Mouse (Mus musculus): ENCODE measurements around the gene Polg. TPM values are rescaled to one million over a fixed set of nuclear protein-coding genes. Genes with fewer than 3 reads are reported as not detected.

Polg gene
- polyA plus RNA-seq, 1 experiment, result 30.9 TPM

DNA sequence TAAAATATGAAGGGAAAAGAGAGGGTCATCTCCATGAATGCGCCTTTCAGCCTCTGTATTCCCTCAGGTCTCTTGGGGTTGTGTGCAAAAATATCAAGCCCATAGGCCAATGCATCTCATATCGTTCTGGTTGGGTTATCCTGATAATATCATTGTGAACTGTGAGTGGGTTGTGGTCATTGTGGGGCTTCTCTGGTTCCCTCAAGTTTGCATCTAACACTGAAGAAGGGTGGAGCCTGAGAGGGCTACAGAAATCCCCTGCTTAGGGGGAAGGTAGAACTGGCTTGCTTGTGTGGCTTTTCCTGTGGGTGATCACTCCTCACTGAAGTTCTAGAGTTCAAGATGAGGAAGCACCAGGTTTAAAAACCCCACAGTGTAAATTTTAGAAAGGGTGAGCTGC, 47.3 kb upstream of the Polg start:
- no peak overlapping the region for H3K4me3 ChIP-seq
- H3K4me2 ChIP-seq (ENCODE audit: low read depth), result no peak overlapping the region
- no peaks in the 10 kb centered on the region for H3K36me3 ChIP-seq (ENCODE audit: control insufficient read depth, insufficient read depth)
- no peaks in the 10 kb centered on the region for H3K79me2 ChIP-seq (ENCODE audit: control insufficient read depth, insufficient read depth)
- peaks cover 71% of the 10 kb centered on the region for H3K27me3 ChIP-seq (ENCODE audit: control insufficient read depth, insufficient read depth, insufficient read length)
- no peak overlapping the region for H3ac ChIP-seq (ENCODE audit: control insufficient read depth, insufficient read length)
- TF ChIP-seq MAX (IDR thresholded peaks at IDR 0.05; ENCODE audit: low read depth) (no peak), TCF12 (IDR thresholded peaks at IDR 0.05; ENCODE audit: insufficient read depth, poor library complexity, severe bottlenecking) (no peak), POLR2AphosphoS2 (IDR thresholded peaks at IDR 0.05; ENCODE audit: insufficient read length, low read depth) (no peak), MYOG (IDR thresholded peaks at IDR 0.05; ENCODE audit: control insufficient read depth in 1 of 3, insufficient read depth in 1 of 3, insufficient read length in 2 of 3, low read depth in 2 of 3) (no peak), E2F4 (IDR thresholded peaks at IDR 0.05; ENCODE audit: insufficient read depth) (no peak), MYOD1 (IDR thresholded peaks at IDR 0.05; ENCODE audit: control insufficient read depth in 1 of 3, insufficient read length in 2 of 3, low read depth in 2 of 3) (no peak), SRF (IDR thresholded peaks at IDR 0.05; ENCODE audit: control insufficient read depth, insufficient read length, low read depth) (no peak), USF1 (IDR thresholded peaks at IDR 0.05; ENCODE audit: low read depth) (no peak), REST (IDR thresholded peaks at IDR 0.05; ENCODE audit: insufficient read depth, insufficient read length) (no peak)

DNA sequence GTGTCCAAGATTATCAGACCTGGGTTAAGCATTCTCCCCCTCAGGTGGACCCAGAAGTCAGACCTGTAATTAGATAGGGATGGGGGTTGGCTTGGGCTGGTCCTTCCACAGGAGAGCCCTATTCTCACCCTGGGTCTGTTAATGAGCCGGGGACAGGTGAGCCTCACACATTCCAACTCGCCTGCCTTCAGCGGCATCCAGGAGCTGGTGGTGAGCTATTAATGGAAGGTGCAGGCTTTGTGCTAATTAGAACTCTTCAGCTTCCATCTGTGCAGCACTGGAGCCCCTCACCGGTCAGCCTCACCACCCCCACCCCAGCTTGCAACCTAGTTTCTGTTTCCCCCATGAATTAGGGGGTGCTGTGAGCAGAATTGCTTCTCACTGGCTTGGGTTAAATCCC, 46.3 kb upstream of the Polg start:
- H3K27me3 ChIP-seq (ENCODE audit: control insufficient read depth, insufficient read depth, insufficient read length), result peaks cover 76% of the 10 kb centered on the region
- TF ChIP-seq MYOG (IDR thresholded peaks at IDR 0.05; ENCODE audit: control insufficient read depth in 1 of 3, insufficient read depth in 1 of 3, insufficient read length in 2 of 3, low read depth in 2 of 3), result no peak
- H3K4me2 ChIP-seq (ENCODE audit: low read depth), result no peak overlapping the region
- no peaks in the 10 kb centered on the region for H3K36me3 ChIP-seq (ENCODE audit: control insufficient read depth, insufficient read depth)
- no peak overlapping the region for H3ac ChIP-seq (ENCODE audit: control insufficient read depth, insufficient read length)
- H3K4me3 ChIP-seq, result no peak overlapping the region
- H3K79me2 ChIP-seq (ENCODE audit: control insufficient read depth, insufficient read depth), result no peaks in the 10 kb centered on the region

DNA sequence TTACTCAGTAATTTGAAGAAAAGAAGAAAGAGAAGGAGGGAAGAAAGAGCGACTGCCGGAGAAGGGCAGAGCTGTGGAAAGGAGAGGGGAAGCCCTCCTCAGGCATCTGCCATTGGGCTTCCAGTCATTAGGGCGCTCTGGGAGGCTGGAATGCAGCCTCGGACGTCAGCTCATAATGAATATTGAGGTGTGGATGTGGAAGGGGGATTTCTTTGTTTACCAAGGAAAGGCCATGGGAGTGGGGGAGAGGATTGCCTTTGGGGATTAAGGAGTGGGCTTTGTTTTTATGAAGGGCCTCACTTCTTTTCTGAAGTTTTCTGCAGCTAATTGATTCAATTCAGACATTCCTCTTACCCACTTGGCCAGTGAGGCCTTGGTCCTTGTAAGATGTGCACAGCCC, 45.5 kb upstream of the Polg start:
- H3K4me3 ChIP-seq, result no peak overlapping the region
- no peak for TF ChIP-seq TCF12 (IDR thresholded peaks at IDR 0.05; ENCODE audit: insufficient read depth, poor library complexity, severe bottlenecking)
- TF ChIP-seq TCF3 (IDR thresholded peaks at IDR 0.05; ENCODE audit: insufficient read length, low read depth), result no peak
- no peak for TF ChIP-seq USF1 (IDR thresholded peaks at IDR 0.05; ENCODE audit: low read depth)
- no peaks in the 10 kb centered on the region for H3K79me2 ChIP-seq (ENCODE audit: control insufficient read depth, insufficient read depth)
- no peaks in the 10 kb centered on the region for H3K36me3 ChIP-seq (ENCODE audit: control insufficient read depth, insufficient read depth)
- H3K27me3 ChIP-seq (ENCODE audit: control insufficient read depth, insufficient read depth, insufficient read length), result peaks cover 85% of the 10 kb centered on the region
- H3K4me2 ChIP-seq (ENCODE audit: low read depth), result no peak overlapping the region
- H3ac ChIP-seq (ENCODE audit: control insufficient read depth, insufficient read length), result no peak overlapping the region

DNA sequence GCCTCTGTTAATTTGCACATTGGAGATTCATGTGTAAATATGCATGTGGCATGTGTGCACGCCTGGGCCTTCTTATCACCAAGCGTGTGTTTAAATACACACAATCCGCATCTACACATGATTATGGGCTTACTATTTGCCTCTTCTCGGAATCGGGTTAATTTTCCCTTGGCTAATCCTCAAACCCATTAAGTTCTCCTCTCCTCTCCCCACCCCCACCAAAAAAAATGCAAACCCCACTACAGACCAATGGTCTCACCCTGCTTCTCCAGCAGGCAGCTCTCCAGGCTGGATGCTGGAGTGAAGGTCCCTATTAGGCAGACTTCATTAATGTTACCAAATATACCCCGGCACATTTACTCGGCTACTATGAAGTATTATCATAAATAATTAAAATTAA, 45.0 kb upstream of the Polg start:
- Histone ChIP-seq H3K4me2 (ENCODE audit: low read depth) (no peak overlapping the region), H3K27me3 (ENCODE audit: control insufficient read depth, insufficient read depth, insufficient read length) (peaks cover 85% of the 10 kb centered on the region), H3ac (ENCODE audit: control insufficient read depth, insufficient read length) (no peak overlapping the region), H3K79me2 (ENCODE audit: control insufficient read depth, insufficient read depth) (no peaks in the 10 kb centered on the region), H3K4me3 (no peak overlapping the region), H3K36me3 (ENCODE audit: control insufficient read depth, insufficient read depth) (no peaks in the 10 kb centered on the region)
- TF ChIP-seq USF1 (IDR thresholded peaks at IDR 0.05; ENCODE audit: low read depth), result no peak
- no peak for TF ChIP-seq E2F4 (IDR thresholded peaks at IDR 0.05; ENCODE audit: insufficient read depth)
- TF ChIP-seq REST (IDR thresholded peaks at IDR 0.05; ENCODE audit: insufficient read depth, insufficient read length), result no peak
- no peak for TF ChIP-seq MYOG (IDR thresholded peaks at IDR 0.05; ENCODE audit: control insufficient read depth in 1 of 3, insufficient read depth in 1 of 3, insufficient read length in 2 of 3, low read depth in 2 of 3)
- TF ChIP-seq SRF (IDR thresholded peaks at IDR 0.05; ENCODE audit: control insufficient read depth, insufficient read length, low read depth), result no peak

DNA sequence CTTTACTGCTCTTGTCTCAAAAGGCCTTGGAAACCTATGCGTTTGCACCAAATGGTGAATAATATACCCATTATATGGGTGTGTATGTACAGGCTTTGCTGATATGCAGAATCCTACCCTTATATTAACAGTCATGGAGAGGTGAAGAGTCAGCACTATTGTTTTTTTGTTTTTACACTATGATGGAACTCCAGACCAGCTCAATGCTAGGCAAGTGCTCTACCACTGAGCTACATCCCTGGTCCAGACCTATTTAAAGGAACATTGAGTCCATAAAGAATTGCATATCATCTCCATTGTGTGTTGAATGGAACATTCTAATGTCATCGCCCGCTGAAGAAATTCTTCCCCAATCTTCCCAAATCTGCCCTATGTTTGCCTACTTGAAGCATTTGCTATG, 44.5 kb upstream of the Polg start:
- peaks cover 85% of the 10 kb centered on the region for H3K27me3 ChIP-seq (ENCODE audit: control insufficient read depth, insufficient read depth, insufficient read length)
- H3ac ChIP-seq (ENCODE audit: control insufficient read depth, insufficient read length), result no peak overlapping the region
- H3K36me3 ChIP-seq (ENCODE audit: control insufficient read depth, insufficient read depth), result no peaks in the 10 kb centered on the region
- no peak for TF ChIP-seq CEBPB (IDR thresholded peaks at IDR 0.05; ENCODE audit: insufficient read depth, poor library complexity, severe bottlenecking)
- TF ChIP-seq E2F4 (IDR thresholded peaks at IDR 0.05; ENCODE audit: insufficient read depth), result no peak
- TF ChIP-seq SRF (IDR thresholded peaks at IDR 0.05; ENCODE audit: control insufficient read depth, insufficient read length, low read depth), result no peak
- H3K79me2 ChIP-seq (ENCODE audit: control insufficient read depth, insufficient read depth), result no peaks in the 10 kb centered on the region
- no peak overlapping the region for H3K4me3 ChIP-seq
- no peak overlapping the region for H3K4me2 ChIP-seq (ENCODE audit: low read depth)

DNA sequence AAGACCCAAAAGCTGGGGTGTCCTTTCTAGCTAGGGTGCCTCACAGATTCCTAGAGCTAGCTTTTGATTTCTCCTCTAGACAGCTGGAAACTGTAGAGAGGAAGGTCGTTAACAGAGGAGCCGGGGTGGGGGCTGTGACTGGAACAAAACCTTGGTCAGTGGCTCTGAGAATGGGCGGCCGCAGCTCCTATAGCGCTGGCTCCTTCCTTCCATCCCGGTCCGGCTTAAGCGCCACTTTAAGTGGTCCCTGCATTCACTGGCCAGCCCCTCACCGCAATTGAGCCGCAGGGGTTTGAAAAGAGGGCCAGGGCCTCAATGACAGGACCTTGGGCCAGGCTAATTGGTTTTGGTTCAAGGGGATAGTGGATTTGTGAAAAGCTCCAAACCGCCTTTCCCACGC, 43.5 kb upstream of the Polg start:
- Histone ChIP-seq H3ac (ENCODE audit: control insufficient read depth, insufficient read length) (no peak overlapping the region), H3K4me2 (ENCODE audit: low read depth) (no peak overlapping the region), H3K36me3 (ENCODE audit: control insufficient read depth, insufficient read depth) (no peaks in the 10 kb centered on the region), H3K4me3 (no peak overlapping the region), H3K27me3 (ENCODE audit: control insufficient read depth, insufficient read depth, insufficient read length) (peaks cover 87% of the 10 kb centered on the region), H3K79me2 (ENCODE audit: control insufficient read depth, insufficient read depth) (no peaks in the 10 kb centered on the region)
- TF ChIP-seq MYOG (IDR thresholded peaks at IDR 0.05; ENCODE audit: control insufficient read depth in 1 of 3, insufficient read depth in 1 of 3, insufficient read length in 2 of 3, low read depth in 2 of 3) (no peak), MAX (IDR thresholded peaks at IDR 0.05; ENCODE audit: low read depth) (no peak), USF1 (IDR thresholded peaks at IDR 0.05; ENCODE audit: low read depth) (no peak), REST (IDR thresholded peaks at IDR 0.05; ENCODE audit: insufficient read depth, insufficient read length) (no peak), TCF3 (IDR thresholded peaks at IDR 0.05; ENCODE audit: insufficient read length, low read depth) (no peak), E2F4 (IDR thresholded peaks at IDR 0.05; ENCODE audit: insufficient read depth) (no peak), POLR2AphosphoS2 (IDR thresholded peaks at IDR 0.05; ENCODE audit: insufficient read length, low read depth) (no peak), CEBPB (IDR thresholded peaks at IDR 0.05; ENCODE audit: insufficient read depth, poor library complexity, severe bottlenecking) (no peak)
